Mouse (Mus musculus) CH12.LX (cell line): ENCODE data around the gene Psmg4. TPM values are rescaled to one million over a fixed set of nuclear protein-coding genes. Genes with fewer than 3 reads are reported as not detected.

Source experiments
- DNase-seq: peaks from one replicate; pipeline ENCODE4 v3.0.0-alpha.2; 2013; ENCODE audit errors: extremely low read depth
- H3K27ac ChIP-seq: 2 replicates; pipeline ENCODE4 v1.5.1; 2012; ENCODE audit warnings: low read depth, mild to moderate bottlenecking, control low read depth, moderate library complexity; ENCODE audit not compliant: insufficient read depth
- H3K27me3 ChIP-seq: replicated peaks from 2 replicates; pipeline ENCODE3; 2012; ENCODE audit warnings: inconsistent platforms
- H3K36me3 ChIP-seq, 2 experiments: replicated peaks in 1 of 2; 2 replicates each; pipeline versions ENCODE3 to v1.6.1; 2012; ENCODE audit warnings: inconsistent platforms in 1 of 2, low read length in 1 of 2, mild to moderate bottlenecking in 1 of 2, mixed read lengths in 1 of 2, moderate library complexity in 1 of 2; ENCODE audit not compliant: control insufficient read depth in 1 of 2, insufficient read depth in 1 of 2
- H3K4me1 ChIP-seq, 2 experiments: 2 replicates each; pipeline ENCODE4 v1.6.1; 2012; ENCODE audit warnings: inconsistent platforms in 1 of 2, moderate library complexity in 1 of 2; ENCODE audit not compliant: insufficient read depth in 2 of 2, control insufficient read depth in 1 of 2
- H3K4me2 ChIP-seq: 2 replicates; pipeline ENCODE4 v1.6.1; 2012; ENCODE audit warnings: low read depth, mild to moderate bottlenecking, control low read depth; ENCODE audit not compliant: poor library complexity, insufficient read depth, severe bottlenecking
- H3K4me3 ChIP-seq, 3 experiments: fragments of 150-350 bp in 1 of 3; sonication (generic) in 1 of 3; replicated peaks in 1 of 3; 2 replicates each; pipeline versions ENCODE3 to v1.5.1; 2011 to 2012; ENCODE audit warnings: low read depth in 2 of 3, low read length in 2 of 3, mild to moderate bottlenecking in 2 of 3, moderate library complexity in 2 of 3, control low read depth in 1 of 3, improper control_type of control experiment in 1 of 3, inconsistent platforms in 1 of 3, mixed read lengths in 1 of 3; ENCODE audit not compliant: poor library complexity in 1 of 3
- H3K79me2 ChIP-seq: replicated peaks from 2 replicates; pipeline ENCODE4 v1.6.1; 2012; ENCODE audit warnings: mild to moderate bottlenecking, moderate library complexity; ENCODE audit not compliant: control insufficient read depth, poor library complexity, insufficient read depth, severe bottlenecking; ENCODE audit errors: extremely low read depth
- H3K9ac ChIP-seq: 2 replicates; pipeline ENCODE4 v1.6.1; 2012; ENCODE audit warnings: low read depth, mild to moderate bottlenecking, control low read depth, moderate library complexity; ENCODE audit not compliant: insufficient read depth
- H3K9me3 ChIP-seq: replicated peaks from 2 replicates; pipeline ENCODE3; 2012; ENCODE audit warnings: low read length, inconsistent platforms, mixed read lengths
- ELF1 ChIP-seq: IDR thresholded peaks from 2 replicates; pipeline ENCODE4 v1.6.1; 2014; ENCODE audit warnings: low read depth, mild to moderate bottlenecking, inconsistent platforms, low read length, improper control_type of control experiment
- GABPA ChIP-seq: IDR thresholded peaks from 2 replicates; pipeline ENCODE4 v1.6.1; 2012; ENCODE audit warnings: low read depth, low read length, improper control_type of control experiment, inconsistent platforms; ENCODE audit not compliant: insufficient replicate concordance
- HCFC1 ChIP-seq: IDR thresholded peaks from 2 replicates; pipeline ENCODE4 v1.6.1; 2012; ENCODE audit warnings: low read depth, mild to moderate bottlenecking, inconsistent platforms, low read length, improper control_type of control experiment
- JUND ChIP-seq: conservative IDR thresholded peaks from 2 replicates; pipeline ENCODE4 v1.6.1; 2011; ENCODE audit warnings: low read depth, low read length, improper control_type of control experiment
- MAFK ChIP-seq: IDR thresholded peaks from 2 replicates; pipeline ENCODE4 v1.6.1; 2011; ENCODE audit warnings: low read length, improper control_type of control experiment; ENCODE audit not compliant: insufficient replicate concordance
- MXI1 ChIP-seq: IDR thresholded peaks from 2 replicates; pipeline ENCODE4 v1.6.1; 2011; ENCODE audit warnings: mild to moderate bottlenecking, low read depth, low read length, improper control_type of control experiment
- MYC ChIP-seq: IDR thresholded peaks from 2 replicates; pipeline ENCODE4 v1.6.1; 2011; ENCODE audit warnings: low read depth, mild to moderate bottlenecking, improper control_type of control experiment, low read length
- PAX5 ChIP-seq: IDR thresholded peaks from 2 replicates; pipeline ENCODE4 v1.6.1; 2012; ENCODE audit warnings: low read length, inconsistent platforms, mixed read lengths
- POLR2AphosphoS2 ChIP-seq: IDR thresholded peaks from 2 replicates; pipeline ENCODE4 v1.6.1; 2011; ENCODE audit warnings: low read depth, low read length, improper control_type of control experiment
- TBP ChIP-seq: conservative IDR thresholded peaks from 2 replicates; pipeline ENCODE4 v1.6.1; 2011; ENCODE audit warnings: low read depth, low read length, improper control_type of control experiment
- UBTF ChIP-seq: IDR thresholded peaks from 2 replicates; pipeline ENCODE4 v1.6.1; 2012; ENCODE audit warnings: low read depth, mild to moderate bottlenecking, inconsistent platforms, low read length, improper control_type of control experiment, moderate library complexity
- ZC3H11A ChIP-seq: IDR thresholded peaks from 2 replicates; pipeline ENCODE4 v1.6.1; 2012; ENCODE audit warnings: low read depth, mild to moderate bottlenecking, inconsistent platforms, low read length, improper control_type of control experiment
- dilution Hi-C: fragments of 300-500 bp; cut with MboI; formaldehyde crosslinking; loops from 2 replicates; pipeline ENCODE4 v1.14.3; 2020; ENCODE audit warnings: low sequenced_read_pairs; ENCODE audit not compliant: extremely low pct_unique_long_range_greater_than_20kb, extremely low pct_ligation_motif_present
- in situ Hi-C: fragments of 300-500 bp; cut with MboI; formaldehyde crosslinking; loops from 3 replicates; pipeline ENCODE4 v1.14.3; 2019; ENCODE audit warnings: low sequenced_read_pairs, low pct_ligation_motif_present, low pct_unique_long_range_greater_than_20kb, mixed read lengths
- polyA plus RNA-seq: library from polyadenylated mRNA; unstranded; fragments of >175 nt; gene quantifications from 2 replicates; pipeline ENCODE4 v1.2.1, GENCODE M21; 2012; ENCODE audit warnings: low read depth; ENCODE audit not compliant: insufficient read length
- total RNA-seq, 2 experiments: library from RNA; depleted of rRNA; stranded (reverse); fragments of 300-350 nt in 1 of 2; fragments of >200 nt in 1 of 2; gene quantifications; 2 replicates each; pipeline ENCODE4 v1.2.3; 2012 to 2014

Psmg4 gene
- total and polyA plus RNA-seq, 3 experiments: 120 to 234 (median 194) TPM

GRCm38 (mm10) chr13:34226940-34227339 lies 64.2 kb downstream of the Psmg4 start:
- in situ Hi-C loops (no loop called here), dilution Hi-C loops (no loop called here)
- no peaks in the 10 kb centered on the region for H3K27me3 ChIP-seq
- no peak overlapping the region for H3K4me3 ChIP-seq
- TF ChIP-seq ELF1 (no peak), MAFK (no peak), ZC3H11A (no peak), UBTF (no peak), GABPA (no peak), MXI1 (no peak), PAX5 (no peak), TBP (no peak), HCFC1 (no peak), JUND (no peak), POLR2AphosphoS2 (no peak), MYC (no peak)
- DNase-seq: no peak
- peaks cover 5% of the 10 kb centered on the region in 2 experiments; a peak in 3 of 4 replicates for H3K4me1 ChIP-seq
- H3K4me2 ChIP-seq: no peak overlapping the region
- no peaks in the 10 kb centered on the region for H3K9me3 ChIP-seq
- H3K36me3 ChIP-seq: no peaks in the 10 kb centered on the region
- H3K79me2 ChIP-seq: no peaks in the 10 kb centered on the region
- H3K27ac ChIP-seq: no peak overlapping the region
- H3K9ac ChIP-seq: no peak overlapping the region

Other genes with a start within 250 kb of the Psmg4 start
- 4.3 and 4.8 TPM in 2 replicates for gene Nqo2, start 198.3 kb upstream of the Psmg4 start, total RNA-seq (2012; rRNA removed)
- 10.6 and 11.2 TPM in 2 replicates for gene Nqo2, start 198.3 kb upstream of the Psmg4 start, total RNA-seq (2014; rRNA removed)
- gene Nqo2, start 198.3 kb upstream of the Psmg4 start, polyA plus RNA-seq: 10.7 and 13.9 TPM in 2 replicates
- gene Ripk1, start 160.6 kb upstream of the Psmg4 start, total RNA-seq (2012; rRNA removed): 13.1 and 15.0 TPM in 2 replicates
- gene Ripk1, start 160.6 kb upstream of the Psmg4 start, total RNA-seq (2014; rRNA removed): 16.6 and 17.1 TPM in 2 replicates
- gene Ripk1, start 160.6 kb upstream of the Psmg4 start, polyA plus RNA-seq: 17.9 and 18.6 TPM in 2 replicates
- gene Serpinb6a, start 160.2 kb upstream of the Psmg4 start, total RNA-seq (2012; rRNA removed): 19.9 and 22.5 TPM in 2 replicates
- 5.8 and 6.5 TPM in 2 replicates for gene Serpinb6a, start 160.2 kb upstream of the Psmg4 start, total RNA-seq (2014; rRNA removed)
- gene Serpinb6a, start 160.2 kb upstream of the Psmg4 start, polyA plus RNA-seq: 4.4 and 5.4 TPM in 2 replicates
- 21.6 and 35.3 TPM in 2 replicates for gene Bphl, start 125.4 kb upstream of the Psmg4 start, total RNA-seq (2012; rRNA removed)
- gene Bphl, start 125.4 kb upstream of the Psmg4 start, total RNA-seq (2014; rRNA removed): 40.9 and 41.3 TPM in 2 replicates
- 18.1 and 20.1 TPM in 2 replicates for gene Bphl, start 125.4 kb upstream of the Psmg4 start, polyA plus RNA-seq
- 37.3 and 43.0 TPM in 2 replicates for gene Tubb2a, start 85.0 kb upstream of the Psmg4 start, total RNA-seq (2012; rRNA removed)
- 16.7 and 17.6 TPM in 2 replicates for gene Tubb2a, start 85.0 kb upstream of the Psmg4 start, total RNA-seq (2014; rRNA removed)
- gene Tubb2a, start 85.0 kb upstream of the Psmg4 start, polyA plus RNA-seq: 26.1 and 26.7 TPM in 2 replicates
- gene Tubb2b, start 32.5 kb upstream of the Psmg4 start, total RNA-seq (2012; rRNA removed): 22.6 and 33.6 TPM in 2 replicates
- gene Tubb2b, start 32.5 kb upstream of the Psmg4 start, total RNA-seq (2014; rRNA removed): 34.8 and 38.4 TPM in 2 replicates
- gene Tubb2b, start 32.5 kb upstream of the Psmg4 start, polyA plus RNA-seq: 46.2 and 49.8 TPM in 2 replicates
- 0.13 and 0.47 TPM in 2 replicates for gene Slc22a23, start 182.2 kb downstream of the Psmg4 start, total RNA-seq (2012; rRNA removed)
- 0.43 and 0.85 TPM in 2 replicates for gene Slc22a23, start 182.2 kb downstream of the Psmg4 start, total RNA-seq (2014; rRNA removed)
- 0.50 and 1.3 TPM in 2 replicates for gene Slc22a23, start 182.2 kb downstream of the Psmg4 start, polyA plus RNA-seq